Mouse (Mus musculus) G1E (cell line): ENCODE results near the gene Lrrc36.

ENCODE experiments used
- CTCF ChIP-seq: IDR thresholded peaks from 2 replicates; pipeline ENCODE4 v1.5.1; 2012; ENCODE audit warnings: low read depth, low read length, inconsistent platforms, mixed read lengths
- GATA1 ChIP-seq: IDR thresholded peaks from 2 replicates; pipeline ENCODE4 v1.6.1; 2012; ENCODE audit warnings: borderline replicate concordance, low read length, inconsistent platforms, mixed read lengths
- GATA2 ChIP-seq: IDR thresholded peaks from 2 replicates; pipeline ENCODE4 v1.6.1; 2012; ENCODE audit warnings: low read depth, low read length, inconsistent platforms, borderline replicate concordance

GRCm38 (mm10) chr8:105472414-105472932 is 59.1 kb downstream of the Lrrc36 start:
- TF ChIP-seq GATA1 (no peak), CTCF (no peak), GATA2 (no peak)
